Comparison of ENCODE assay signal across 19 mouse cellular contexts in genomic region chr4:68404364-68404763, GRCm38 (mm10).
DNase-seq lines count a peak whose midpoint lies in the region; ATAC-seq and TF ChIP-seq lines count a peak whose summit lies in the region.
"Had no signal": no experiment of that assay in that cellular context is flagged by ENCODE, and none has a peak within 500 bp of the region (broad histone marks: within the 10 kb centered on the region; RNA-seq: fewer than 3 reads in every experiment).

No protein-coding gene starts in this region.

- no peaks in the 10 kb centered on the region for H3K36me3 ChIP-seq in neural tube, embryonic 14.5 days (ENCODE audit: control insufficient read depth, insufficient read depth, low read length)
- H3K36me3 ChIP-seq in kidney, adult 2 months (ENCODE audit: control insufficient read depth, insufficient read depth, low read length), result no peaks in the 10 kb centered on the region
- H3K36me3 ChIP-seq: embryonic facial prominence, embryonic 15.5 days; heart, embryonic 13.5 days; kidney, embryonic 15.5 days; limb, embryonic 12.5 days; neural tube, embryonic 13.5 days had no signal

- peak; percentile 73 for ATAC-seq in frontal cortex, adult (ENCODE audit: low TSS enrichment)
- peak; percentile 58; the same call in 1 of the 2 replicates for ATAC-seq in neural tube, embryonic 14.5 days (ENCODE audit: low read depth)

- no peak overlapping the region for H3K9ac ChIP-seq in neural tube, embryonic 14.5 days (replicated peaks; ENCODE audit: low read depth, low read length)
- H3K9ac ChIP-seq: embryonic facial prominence, embryonic 15.5 days; heart, embryonic 13.5 days; kidney, embryonic 15.5 days; limb, embryonic 12.5 days; liver, embryonic 14.5 days; neural tube, embryonic 13.5 days had no signal

- H3K9me3 ChIP-seq in neural tube, embryonic 14.5 days (ENCODE audit: control insufficient read depth, low read length), result no peaks in the 10 kb centered on the region
- H3K9me3 ChIP-seq: embryonic facial prominence, embryonic 15.5 days; heart, embryonic 13.5 days; kidney, embryonic 15.5 days; limb, embryonic 12.5 days; megakaryocyte, embryonic 14.5 days; neural tube, embryonic 13.5 days had no signal

- no peak for TF ChIP-seq POLR2A in kidney, adult 2 months (IDR thresholded peaks at IDR 0.05; ENCODE audit: low read depth, low read length)

- H3K4me3 ChIP-seq in neural tube, embryonic 14.5 days (ENCODE audit: low read depth, low read length), result no peak overlapping the region
- H3K4me3 ChIP-seq in kidney, adult 2 months (ENCODE audit: insufficient read depth, low read depth, low read length), result no peak overlapping the region
- H3K4me3 ChIP-seq: embryonic facial prominence, embryonic 15.5 days; heart, embryonic 13.5 days; kidney, embryonic 15.5 days; limb, embryonic 12.5 days; megakaryocyte, embryonic 14.5 days; neural tube, embryonic 13.5 days had no signal

- no peaks in the 10 kb centered on the region for H3K27me3 ChIP-seq in neural tube, embryonic 14.5 days (ENCODE audit: control insufficient read depth, insufficient read depth, low read length)
- no peaks in the 10 kb centered on the region for H3K27me3 ChIP-seq in kidney, adult 2 months (replicated peaks; ENCODE audit: control insufficient read depth, insufficient read depth, low read length)
- H3K27me3 ChIP-seq: embryonic facial prominence, embryonic 15.5 days; heart, embryonic 13.5 days; kidney, embryonic 15.5 days; limb, embryonic 12.5 days; megakaryocyte, embryonic 14.5 days; neural tube, embryonic 13.5 days had no signal

- no peak for TF ChIP-seq CTCF in kidney, adult 2 months (conservative IDR thresholded peaks at IDR 0.05; ENCODE audit: insufficient read depth, insufficient read length, low read depth, low read length)

- 52% methylated on average over 3 of the region's 3 CpGs for WGBS in neural tube, embryonic 14.5 days
- WGBS in kidney, adult 2 months, result 62% methylated on average over 3 of the region's 3 CpGs

- no peak overlapping the region for H3K27ac ChIP-seq in neural tube, embryonic 14.5 days (ENCODE audit: low read depth, low read length)
- no peak overlapping the region for H3K27ac ChIP-seq in kidney, adult 2 months (ENCODE audit: insufficient read depth, low read depth, low read length)
- H3K27ac ChIP-seq: embryonic facial prominence, embryonic 15.5 days; heart, embryonic 13.5 days; kidney, embryonic 15.5 days; limb, embryonic 12.5 days; liver, embryonic 14.5 days; neural tube, embryonic 13.5 days had no signal

- no peaks in the 10 kb centered on the region for H3K4me1 ChIP-seq in neural tube, embryonic 14.5 days (ENCODE audit: control insufficient read depth, insufficient read depth, low read length)
- H3K4me1 ChIP-seq in kidney, adult 2 months (ENCODE audit: control insufficient read depth, insufficient read depth, low read length), result no peaks in the 10 kb centered on the region
- H3K4me1 ChIP-seq: embryonic facial prominence, embryonic 15.5 days; heart, embryonic 13.5 days; kidney, embryonic 15.5 days; limb, embryonic 12.5 days; megakaryocyte, embryonic 14.5 days; neural tube, embryonic 13.5 days had no signal

- H3K4me2 ChIP-seq in neural tube, embryonic 14.5 days (ENCODE audit: low read depth, low read length), result no peak overlapping the region
- H3K4me2 ChIP-seq: embryonic facial prominence, embryonic 15.5 days; heart, embryonic 13.5 days; kidney, embryonic 15.5 days; limb, embryonic 12.5 days; neural tube, embryonic 13.5 days had no signal

- no peak for DNase-seq in frontal cortex, postnatal 25 days (ENCODE audit: low spot score in 2 of 2)
- DNase-seq in neural tube, embryonic 10.5 days (ENCODE audit: extremely low spot score, low spot score), result no peak
- peak; percentile 12 for DNase-seq in cerebellum, adult 8-10 months
- DNase-seq in gastrocnemius, postnatal 4 days (ENCODE audit: low spot score in 2 of 2), result no peak
- DNase-seq in lung, postnatal 36 days, result no peak
- no peak for DNase-seq in kidney, adult 2 months
- DNase-seq: adrenal gland, postnatal 25 days; embryo, embryonic 11 days; heart, postnatal 36 days; thymus, postnatal 36 days had no signal
